Mouse (Mus musculus) brain, embryonic 14.5 days (tissue): ENCODE measurements around the gene Rell1.

Experiments
- CTCF ChIP-seq: fragments of 200-500 bp; IDR thresholded peaks from 2 replicates; pipeline ENCODE4 v1.5.1; 2012; ENCODE audit warnings: inconsistent platforms, mild to moderate bottlenecking, moderate library complexity, borderline replicate concordance; ENCODE audit not compliant: insufficient read depth, insufficient read length; ENCODE audit errors: extremely low read depth
- POLR2A ChIP-seq: fragments of 200-500 bp; IDR thresholded peaks from 2 replicates; pipeline ENCODE4 v1.6.1; 2012; ENCODE audit warnings: mild to moderate bottlenecking, inconsistent platforms, borderline replicate concordance; ENCODE audit not compliant: poor library complexity, insufficient read depth, insufficient read length, severe bottlenecking; ENCODE audit errors: extremely low read depth

- TF ChIP-seq CTCF (peak; percentile 10; the same call in 1 of the 2 replicates), POLR2A (no peak)
Observed at GRCm38 (mm10) chr5:63887111-63887510, 81.6 kb downstream of the Rell1 start.
